Mouse (Mus musculus): ENCODE measurements around the gene Cnga4.
"Not testable (repeated sequence)": the region's sequence is repeated elsewhere in the genome, so short reads cannot be mapped to it uniquely, and the experiment has no call there.

Gene Cnga4

GRCm38 (mm10) chr7:105404268-105404667, at the start of gene Cnga4:
TSS of gene Cnga4 (plus strand) at chr7:105404568.
- no peak for DNase-seq (ENCODE audit: low spot score)

GRCm38 (mm10) chr7:105356064-105356463, 48.3 kb upstream of the Cnga4 start:
- DNase-seq (ENCODE audit: low spot score): not testable (repeated sequence)

GRCm38 (mm10) chr7:105356487-105356886, 47.9 kb upstream of the Cnga4 start:
- not testable (repeated sequence) for DNase-seq (ENCODE audit: low spot score)

- DNase-seq (ENCODE audit: low spot score): no peak
Measured at GRCm38 (mm10) chr7:105361713-105362112, 42.7 kb upstream of the Cnga4 start.

- no peak for DNase-seq (ENCODE audit: low spot score)
Measured at GRCm38 (mm10) chr7:105367268-105367667, 37.1 kb upstream of the Cnga4 start.

GRCm38 (mm10) chr7:105367930-105368329, 36.4 kb upstream of the Cnga4 start, which contains the start of gene Olfr692:
TSS of gene Olfr692 (plus strand) at chr7:105368230.
- DNase-seq (ENCODE audit: low spot score): no peak

- no peak for DNase-seq (ENCODE audit: low spot score)
Measured at GRCm38 (mm10) chr7:105368521-105368920, 35.8 kb upstream of the Cnga4 start.

- no peak for DNase-seq (ENCODE audit: low spot score)
Measured at GRCm38 (mm10) chr7:105372912-105373311, 31.5 kb upstream of the Cnga4 start.

- DNase-seq (ENCODE audit: low spot score): no peak
Measured at GRCm38 (mm10) chr7:105373509-105373908, 30.9 kb upstream of the Cnga4 start.

GRCm38 (mm10) chr7:105373976-105374375, 30.4 kb upstream of the Cnga4 start:
- DNase-seq (ENCODE audit: low spot score): no peak

GRCm38 (mm10) chr7:105374866-105375265, 29.5 kb upstream of the Cnga4 start, which contains the start of gene Gm5901:
TSS of gene Gm5901 (plus strand) at chr7:105375038.
- no peak for DNase-seq (ENCODE audit: low spot score)

GRCm38 (mm10) chr7:105380329-105380728, 24.0 kb upstream of the Cnga4 start:
- no peak for DNase-seq (ENCODE audit: low spot score)

GRCm38 (mm10) chr7:105387696-105388095, 16.7 kb upstream of the Cnga4 start:
- DNase-seq (ENCODE audit: low spot score): no peak

GRCm38 (mm10) chr7:105390236-105390635, 14.1 kb upstream of the Cnga4 start:
- no peak for DNase-seq (ENCODE audit: low spot score)

- DNase-seq (ENCODE audit: low spot score): no peak
Measured at GRCm38 (mm10) chr7:105394606-105395005, 9.8 kb upstream of the Cnga4 start.

- DNase-seq (ENCODE audit: low spot score): no peak
Measured at GRCm38 (mm10) chr7:105395131-105395820, 9.1 kb upstream of the Cnga4 start.

- no peak for DNase-seq (ENCODE audit: low spot score)
Measured at GRCm38 (mm10) chr7:105396126-105396525, 8.2 kb upstream of the Cnga4 start.

- no peak for DNase-seq (ENCODE audit: low spot score)
Measured at GRCm38 (mm10) chr7:105399058-105399934, 5.1 kb upstream of the Cnga4 start.

GRCm38 (mm10) chr7:105399935-105400624, 4.3 kb upstream of the Cnga4 start, which contains the start of gene Fam160a2:
TSS of gene Fam160a2 (minus strand) at chr7:105400054.
- peak; percentile 100 for DNase-seq (ENCODE audit: low spot score)

- DNase-seq (ENCODE audit: low spot score): no peak
Measured at GRCm38 (mm10) chr7:105406322-105406721, 2.0 kb downstream of the Cnga4 start.

- peak; percentile 88 for DNase-seq (ENCODE audit: low spot score)
Measured at GRCm38 (mm10) chr7:105411874-105412632, 7.7 kb downstream of the Cnga4 start.

GRCm38 (mm10) chr7:105414385-105414784, 10.0 kb downstream of the Cnga4 start:
- DNase-seq (ENCODE audit: low spot score): no peak
